Mouse (Mus musculus) cerebellum, adult 2 months (tissue): ENCODE results near the gene Grik2.

Experiments used
- CTCF ChIP-seq: fragments of 200-500 bp; IDR thresholded peaks from 2 replicates; pipeline ENCODE4 v1.5.1; 2011; ENCODE audit warnings: low read depth, mild to moderate bottlenecking, control low read depth, low read length, moderate library complexity, borderline replicate concordance; ENCODE audit not compliant: insufficient read depth
- POLR2A ChIP-seq: fragments of 200-500 bp; IDR thresholded peaks from 2 replicates; pipeline ENCODE4 v1.6.1; 2011; ENCODE audit warnings: low read length, control low read depth, borderline replicate concordance; ENCODE audit not compliant: insufficient read depth

DNA sequence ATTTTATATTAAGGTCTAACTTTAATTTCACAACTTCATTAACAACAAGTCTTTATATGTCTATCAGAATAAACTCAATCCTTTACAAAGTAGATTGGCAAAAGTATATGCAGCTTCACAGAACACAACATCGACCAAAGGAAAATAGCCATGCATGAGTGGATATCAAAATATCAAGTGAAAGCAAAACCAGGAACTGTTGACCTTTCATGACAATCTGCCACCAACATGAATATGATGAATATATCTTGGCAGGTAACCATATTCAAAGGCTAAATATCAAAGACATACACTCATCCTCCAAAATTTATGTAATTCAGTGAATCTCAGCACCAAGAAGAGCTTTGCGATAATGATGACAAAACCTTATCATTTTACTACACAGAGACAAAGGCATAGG lies 141.4 kb downstream of the Grik2 start:
- TF ChIP-seq CTCF: no peak
- TF ChIP-seq POLR2A: no peak
